Comparison of ENCODE assay signal across 22 mouse cellular contexts in the genomic region with DNA sequence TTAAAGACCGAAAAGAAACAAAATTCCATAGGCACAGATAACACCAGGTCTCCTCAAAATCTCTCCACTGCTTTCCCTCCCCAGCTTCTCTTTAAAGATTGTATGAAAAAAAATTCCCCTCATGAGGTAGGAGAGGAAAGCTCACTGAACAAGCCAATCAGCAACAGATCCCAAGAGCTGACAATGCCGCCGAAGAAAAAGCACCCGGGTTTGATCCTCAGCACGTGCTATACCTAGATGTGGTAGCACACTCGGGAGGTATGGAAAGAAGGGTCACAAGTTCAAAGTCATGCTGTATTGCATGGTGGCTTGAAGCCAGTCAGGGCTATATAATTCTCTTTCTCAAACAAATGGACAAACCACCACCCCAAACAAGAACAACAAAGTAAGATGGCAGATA.
DNase-seq lines count a peak whose midpoint lies in the region; ATAC-seq lines count a peak whose summit lies in the region.
"Had no signal": no experiment of that assay in that cellular context is flagged by ENCODE, and none has a peak within 500 bp of the region (broad histone marks: within the 10 kb centered on the region; RNA-seq: fewer than 3 reads in every experiment).

No protein-coding gene starts in this region.

- peak; percentile 85 for DNase-seq in heart, adult 11 months
- no peak for DNase-seq in heart, postnatal 36 days
- DNase-seq in kidney, postnatal 36 days, result no peak
- DNase-seq in midbrain, embryonic 11.5 days (ENCODE audit: low spot score, missing footprints), result peak; percentile 59
- DNase-seq in midbrain, embryonic 10.5 days (ENCODE audit: low spot score), result no peak
- DNase-seq: adrenal gland, adult 8-10 months; adrenal gland, postnatal 25 days; cerebellum, adult 18-20 months; cerebellum, adult 9-10 months; cerebellum, postnatal 14 days; forebrain, postnatal 0 days; gastrocnemius, adult 2 months; gastrocnemius, postnatal 14 days; heart, postnatal 10 days; heart, postnatal 4 days had no signal

- 81% methylated on average over 6 of the region's 6 CpGs for WGBS in kidney, embryonic 15.5 days
- 89% methylated on average over 6 of the region's 6 CpGs for WGBS in midbrain, embryonic 11.5 days
- WGBS in midbrain, embryonic 10.5 days, result 96% methylated on average over 6 of the region's 6 CpGs

- peaks cover 33% of the 10 kb centered on the region for H3K4me1 ChIP-seq in kidney, embryonic 15.5 days
- H3K4me1 ChIP-seq in midbrain, embryonic 11.5 days (ENCODE audit: control insufficient read depth, insufficient read depth, low read length), result no peaks in the 10 kb centered on the region
- 0 out of 2 replicates have a peak, but pooled peaks cover 4% of the 10 kb centered on the region for H3K4me1 ChIP-seq in midbrain, embryonic 10.5 days

- H3K27me3 ChIP-seq in kidney, embryonic 15.5 days, result no peaks in the 10 kb centered on the region
- no peaks in the 10 kb centered on the region for H3K27me3 ChIP-seq in midbrain, embryonic 11.5 days (ENCODE audit: control insufficient read depth, insufficient read depth, low read length)
- H3K27me3 ChIP-seq in midbrain, embryonic 10.5 days (ENCODE audit: low read depth, poor library complexity, severe bottlenecking), result no peaks in the 10 kb centered on the region
- H3K27me3 ChIP-seq: heart, embryonic 12.5 days; heart, embryonic 15.5 days had no signal

- peak overlapping the region; percentile 64 for H3K27ac ChIP-seq in kidney, embryonic 15.5 days
- no peak overlapping the region for H3K27ac ChIP-seq in midbrain, embryonic 11.5 days (ENCODE audit: low read depth, low read length)
- H3K27ac ChIP-seq in midbrain, embryonic 10.5 days (replicated peaks), result no peak overlapping the region
- H3K27ac ChIP-seq: heart, embryonic 15.5 days; hindbrain, embryonic 14.5 days; hindbrain, postnatal 0 days had no signal

- H3K4me3 ChIP-seq in kidney, embryonic 15.5 days (replicated peaks), result no peak overlapping the region
- no peak overlapping the region for H3K4me3 ChIP-seq in midbrain, embryonic 11.5 days (ENCODE audit: low read depth, low read length)
- no peak overlapping the region for H3K4me3 ChIP-seq in midbrain, embryonic 10.5 days
- H3K4me3 ChIP-seq: gastrocnemius, adult 2 months; heart, embryonic 12.5 days; heart, embryonic 15.5 days had no signal

- no peak for ATAC-seq in kidney, embryonic 15.5 days (replicated peaks; ENCODE audit: low FRiP score)
- no peak for ATAC-seq in midbrain, embryonic 11.5 days (ENCODE audit: low FRiP score)
- ATAC-seq: activated CD4-positive, CD25-positive, alpha-beta regulatory T cell, adult 4 months; forebrain, embryonic 14.5 days; forebrain, postnatal 0 days; hindbrain, postnatal 0 days had no signal

- H3K36me3 ChIP-seq in kidney, embryonic 15.5 days, result no peaks in the 10 kb centered on the region
- no peaks in the 10 kb centered on the region for H3K36me3 ChIP-seq in midbrain, embryonic 11.5 days (ENCODE audit: control insufficient read depth, insufficient read depth, low read length)
- H3K36me3 ChIP-seq in midbrain, embryonic 10.5 days, result no peaks in the 10 kb centered on the region
- H3K36me3 ChIP-seq: heart, embryonic 12.5 days; heart, embryonic 15.5 days had no signal

- no peaks in the 10 kb centered on the region for H3K9me3 ChIP-seq in kidney, embryonic 15.5 days (replicated peaks)
- H3K9me3 ChIP-seq in midbrain, embryonic 11.5 days (ENCODE audit: control insufficient read depth, low read length), result no peaks in the 10 kb centered on the region
- H3K9me3 ChIP-seq in midbrain, embryonic 10.5 days (replicated peaks), result no peaks in the 10 kb centered on the region
- H3K9me3 ChIP-seq: heart, embryonic 12.5 days; heart, embryonic 15.5 days had no signal

- no peak overlapping the region for H3K9ac ChIP-seq in kidney, embryonic 15.5 days
- H3K9ac ChIP-seq in midbrain, embryonic 11.5 days (ENCODE audit: low read length), result no peak overlapping the region
- H3K9ac ChIP-seq: forebrain, postnatal 0 days; heart, embryonic 12.5 days; heart, embryonic 15.5 days; hindbrain, embryonic 14.5 days had no signal

- H3K4me2 ChIP-seq in kidney, embryonic 15.5 days, result no peak overlapping the region
- no peak overlapping the region for H3K4me2 ChIP-seq in midbrain, embryonic 11.5 days
- H3K4me2 ChIP-seq: heart, embryonic 12.5 days; heart, embryonic 15.5 days; hindbrain, embryonic 14.5 days had no signal

- intact Hi-C loops in heart, postnatal 36 days (cut with DNase I), result no loop called here

Comparison
In these comparisons a context has a peak if more than half of its experiments do, and no peak if none do; other contexts are left out.
1. DNase-seq: peak in heart, adult 11 months (single experiment) and midbrain, embryonic 11.5 days (single experiment); none in heart, postnatal 36 days (0 of 2), kidney, postnatal 36 days (0 of 2) and midbrain, embryonic 10.5 days (single experiment).